Mouse (Mus musculus): ENCODE measurements around the gene Tvp23b. TPM values are rescaled to one million over a fixed set of nuclear protein-coding genes. Genes with fewer than 3 reads are reported as not detected.
A peak's percentile ranks its signal among the peaks of the same experiment; 100 is the strongest.

The Tvp23b gene
- total RNA-seq (2021): 10 to 100 TPM; 35.9 to 37.4 TPM
- long read RNA-seq, transcript Tvp23b-201 (7 exons, 1,784 nt): major isoform, 25 of 39 reads
- long read RNA-seq, partial matches to known transcripts: 4 of 39 reads
- long read RNA-seq, other reads (novel, unspliced or antisense): 10 of 39 reads

GRCm38 (mm10) chr11:62879220-62880048 is at the start of gene Tvp23b:
Gene Tvp23b (plus strand): TSS chr11:62879455.
- peak; percentile 96 to 98 for DNase-seq (ENCODE audit: low spot score in 2 of 2)

DNA sequence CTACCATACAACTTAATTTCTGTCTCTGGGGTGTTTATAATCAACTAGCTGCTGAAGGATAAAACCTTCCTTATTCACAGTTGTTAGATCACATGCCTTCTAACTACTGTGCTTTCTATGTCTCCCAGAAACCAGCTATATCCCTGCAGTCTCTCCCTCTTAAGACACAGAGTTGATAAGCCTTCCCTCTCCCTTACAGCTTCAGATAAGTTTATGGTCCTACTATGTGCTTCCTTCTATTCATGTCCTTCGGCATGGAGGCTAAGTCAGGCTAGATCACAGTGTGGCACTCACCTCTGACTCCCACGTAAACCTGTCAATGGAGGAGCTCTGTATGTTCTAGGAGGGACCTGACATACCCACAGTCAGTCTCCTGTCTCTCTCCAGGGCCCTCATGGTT is 48.9 kb upstream of the Tvp23b start:
- DNase-seq (ENCODE audit: low spot score in 2 of 2): no peak

DNA sequence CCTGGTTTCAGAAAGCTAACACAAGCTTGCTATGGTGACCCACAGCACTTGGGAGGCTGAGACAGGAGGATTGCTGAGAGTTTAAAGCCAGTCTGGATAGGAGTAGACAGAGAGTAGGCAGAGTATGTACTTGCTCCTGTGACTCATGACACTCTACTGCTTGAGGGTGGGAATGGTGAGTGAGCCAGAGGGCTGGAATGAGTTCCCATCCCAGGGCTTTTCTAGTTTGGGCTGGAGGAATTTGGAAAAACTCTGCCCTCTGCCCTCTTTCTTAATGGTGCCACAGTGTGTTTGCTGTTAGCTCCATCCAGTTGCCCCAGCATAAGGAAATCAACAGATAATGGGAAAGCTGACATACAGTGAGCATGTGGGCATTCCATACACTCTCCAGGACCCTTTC is 47.3 kb upstream of the Tvp23b start:
- DNase-seq (ENCODE audit: low spot score in 2 of 2): no peak

DNA sequence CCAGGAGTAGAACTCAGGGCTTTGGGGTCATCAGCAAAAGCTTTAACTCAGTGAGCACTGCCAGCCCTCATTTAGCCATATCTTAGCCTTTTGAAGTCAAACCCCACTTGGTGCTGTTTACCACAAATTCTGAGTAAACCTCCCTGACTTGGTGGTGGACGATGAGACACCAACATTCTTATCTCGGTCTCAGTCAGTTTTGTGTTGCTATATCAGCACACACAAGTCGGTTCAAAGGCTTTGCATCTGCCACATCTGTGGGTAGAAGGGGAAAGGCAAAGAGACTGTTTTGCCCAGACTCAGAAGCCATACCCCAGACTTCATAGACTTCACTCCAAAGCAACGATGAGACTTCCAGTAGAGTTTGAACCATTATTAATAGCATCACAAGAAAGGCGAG is 34.7 kb upstream of the Tvp23b start:
- no peak for DNase-seq (ENCODE audit: low spot score in 2 of 2)

GRCm38 (mm10) chr11:62845730-62846129 is 33.5 kb upstream of the Tvp23b start:
- no peak for DNase-seq (ENCODE audit: low spot score in 2 of 2)

DNA sequence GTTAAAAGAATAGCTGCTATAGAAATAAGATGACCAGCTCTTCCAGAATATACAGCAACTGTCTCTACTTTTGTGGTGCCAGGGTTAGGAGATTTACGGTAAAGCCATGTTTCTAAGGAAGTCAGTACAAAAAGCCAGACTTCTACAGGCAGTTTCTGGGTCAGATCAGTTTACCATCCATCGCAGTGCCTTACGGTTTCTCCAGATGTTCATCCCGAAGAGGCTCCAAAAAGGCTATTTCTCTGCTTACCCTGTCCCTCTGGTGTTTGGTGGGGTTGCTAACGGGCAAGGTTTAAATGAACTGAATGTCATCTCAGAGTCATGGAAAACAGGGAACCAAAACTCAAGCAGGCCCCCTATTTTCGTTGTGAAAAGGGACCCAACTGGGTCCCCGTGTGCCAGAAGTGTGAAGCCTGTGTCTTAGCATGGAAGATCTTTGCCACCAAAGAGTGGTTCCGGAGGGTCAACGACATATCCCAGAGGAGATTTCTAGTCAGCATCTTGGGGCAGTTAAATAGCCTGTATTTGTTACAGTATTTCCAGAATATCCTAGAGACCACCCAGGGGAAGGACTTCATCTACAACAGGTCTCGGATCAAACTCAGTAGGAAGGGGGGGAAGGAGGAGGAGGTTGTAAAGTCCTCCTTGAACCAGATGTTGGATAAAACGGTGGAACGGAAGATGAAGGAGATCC is 32.1 kb upstream of the Tvp23b start, which contains the start of gene Fbxw10:
Gene Fbxw10, plus strand, starts transcription at position 109 of the 694 bp plus-strand sequence.
- DNase-seq (ENCODE audit: low spot score in 2 of 2): peak in 1 of 2 experiments; percentile 42

DNA sequence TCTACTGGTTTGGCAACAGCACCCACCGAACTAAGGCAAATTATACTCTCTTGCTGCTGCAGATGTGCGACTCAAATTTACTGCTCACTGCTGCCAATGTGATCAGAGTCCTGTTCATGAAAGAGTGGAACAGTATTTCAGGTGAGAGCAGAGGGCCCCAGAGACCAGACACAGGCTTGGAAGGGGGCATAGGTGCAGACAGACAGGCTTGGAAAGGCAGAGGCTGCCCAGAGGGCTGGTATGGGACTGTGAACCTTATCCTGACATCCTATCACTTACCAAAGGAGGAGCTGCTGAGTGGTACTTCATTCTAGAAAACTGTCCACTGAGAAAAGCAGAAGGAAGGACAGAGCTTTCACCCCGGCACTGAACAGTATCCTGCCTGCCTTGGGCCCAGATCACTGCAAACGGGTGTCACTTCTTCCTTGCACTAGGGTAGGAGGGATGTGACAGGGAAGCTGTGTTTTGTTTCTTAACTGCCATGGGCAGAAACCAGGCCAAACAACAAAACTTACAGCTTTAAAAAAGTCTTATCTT is 31.5 kb upstream of the Tvp23b start:
- no peak for DNase-seq (ENCODE audit: low spot score in 2 of 2)

DNA sequence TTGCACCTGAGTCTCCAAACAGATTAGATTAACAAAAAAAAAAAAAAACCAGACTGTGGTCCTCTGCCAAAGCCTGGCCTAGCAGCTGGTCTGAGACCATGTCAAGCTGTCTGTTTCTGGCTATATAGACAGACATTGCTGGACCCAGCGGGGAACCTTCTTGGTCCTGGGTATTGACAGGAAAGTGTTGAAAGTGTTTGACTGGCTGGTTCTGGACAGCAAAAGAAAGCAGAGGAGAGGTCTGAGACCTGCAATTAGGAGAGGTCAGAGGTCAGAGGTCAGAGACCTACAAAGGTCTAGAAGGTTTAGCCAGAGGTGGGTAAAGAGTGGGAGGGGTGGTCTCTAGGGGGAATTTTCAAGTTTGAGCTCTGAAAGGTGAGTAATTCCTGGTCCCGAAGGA is 31.0 kb upstream of the Tvp23b start:
- no peak for DNase-seq (ENCODE audit: low spot score in 2 of 2)

DNA sequence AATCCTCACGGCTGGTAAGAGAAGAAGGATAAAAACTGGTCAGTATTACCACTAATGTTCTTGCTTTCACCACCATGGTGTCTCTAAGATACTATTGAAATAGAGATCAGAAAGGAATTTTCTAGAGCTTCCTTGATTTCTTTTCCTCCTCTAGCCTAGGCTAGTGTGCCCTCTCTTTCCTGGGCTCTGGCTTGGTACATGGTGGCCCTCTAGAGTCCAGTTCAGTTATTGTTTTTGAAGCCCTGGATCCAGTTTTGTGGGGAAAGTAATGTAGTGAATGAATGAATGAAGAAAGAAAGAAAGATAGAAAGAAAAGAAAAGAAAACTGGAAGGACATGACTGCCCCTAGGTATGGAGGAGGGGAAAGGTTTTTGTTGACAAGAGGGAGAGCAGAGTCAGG is 28.1 kb upstream of the Tvp23b start:
- peak in 1 of 2 experiments; percentile 21 for DNase-seq (ENCODE audit: low spot score in 2 of 2)

DNA sequence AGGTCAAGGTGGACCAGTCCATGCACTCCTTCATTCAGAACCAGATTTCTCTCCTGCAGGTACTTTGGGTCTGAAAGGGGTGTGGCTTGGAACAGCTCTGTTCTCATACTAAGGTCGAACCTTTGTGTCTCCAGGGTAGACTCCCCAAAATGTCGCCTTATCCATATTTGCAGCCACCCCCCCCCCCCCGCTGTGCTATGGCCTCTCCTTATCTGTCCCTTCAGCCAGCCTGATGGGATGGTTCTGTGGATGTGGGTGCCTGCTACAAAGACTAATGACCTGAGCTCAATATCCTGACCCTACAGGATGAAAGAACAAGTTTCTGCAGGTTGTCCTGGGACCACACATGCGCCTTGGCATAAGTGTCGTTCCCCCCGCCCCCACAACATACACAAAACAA is 25.9 kb upstream of the Tvp23b start:
- DNase-seq (ENCODE audit: low spot score in 2 of 2): no peak

GRCm38 (mm10) chr11:62865562-62865961 is 13.7 kb upstream of the Tvp23b start:
- no peak for DNase-seq (ENCODE audit: low spot score in 2 of 2)

GRCm38 (mm10) chr11:62866685-62867084 is 12.6 kb upstream of the Tvp23b start:
- no peak for DNase-seq (ENCODE audit: low spot score in 2 of 2)

GRCm38 (mm10) chr11:62869201-62869600 is 10.1 kb upstream of the Tvp23b start:
- DNase-seq (ENCODE audit: low spot score in 2 of 2): peak in 1 of 2 experiments; percentile 56

DNA sequence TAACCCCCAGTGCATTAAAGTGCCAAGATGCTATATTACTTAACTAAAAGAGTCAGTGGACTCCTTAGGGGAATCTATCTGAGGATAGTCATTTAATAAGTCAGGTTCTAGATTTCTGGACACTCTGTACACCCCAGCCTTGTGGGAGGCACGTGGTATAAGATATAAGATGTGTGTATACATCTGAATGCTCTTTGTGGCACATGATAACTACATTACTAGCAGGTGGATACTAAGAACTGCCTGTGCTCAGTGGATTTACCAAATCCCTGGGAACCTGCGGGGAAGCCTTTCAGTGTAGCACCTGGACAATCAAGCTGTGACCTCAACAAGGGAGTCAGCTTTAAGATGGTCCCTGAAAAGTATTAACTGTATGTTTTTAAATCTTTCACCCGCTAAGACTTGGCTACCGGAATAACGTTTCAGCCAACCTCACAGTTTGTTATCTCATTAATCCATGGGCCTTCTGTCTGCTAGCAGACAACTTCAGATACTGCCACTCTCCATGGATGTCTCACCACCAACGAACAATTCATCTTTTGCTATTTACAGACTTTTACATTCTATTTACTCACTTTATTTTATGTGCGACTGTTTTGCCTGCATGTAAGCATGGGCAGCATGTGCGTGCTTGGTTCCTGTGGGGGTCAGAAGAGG is 9.4 kb upstream of the Tvp23b start:
- no peak for DNase-seq (ENCODE audit: low spot score in 2 of 2)

DNA sequence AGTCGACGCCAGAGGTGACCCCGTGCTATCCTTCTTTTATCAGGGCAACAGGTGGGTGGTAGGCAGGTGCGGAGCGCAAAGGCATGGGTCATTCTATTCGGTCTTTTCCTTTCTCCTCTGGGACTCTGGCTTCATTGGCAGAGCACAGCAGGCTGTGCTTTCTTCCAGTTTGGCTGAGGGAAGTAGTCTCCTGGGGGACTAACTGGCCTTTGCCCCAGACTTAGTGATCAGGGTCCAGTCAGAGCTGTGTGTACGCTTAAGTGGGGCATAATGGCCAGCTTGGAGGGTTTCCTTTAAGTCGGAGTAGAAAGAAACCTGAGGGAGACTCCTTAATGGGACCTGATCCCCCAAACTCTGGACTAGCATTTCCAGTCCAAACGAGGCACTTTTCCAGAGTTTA is 5.8 kb upstream of the Tvp23b start:
- no peak for DNase-seq (ENCODE audit: low spot score in 2 of 2)

GRCm38 (mm10) chr11:62875696-62876095 is 3.6 kb upstream of the Tvp23b start:
- DNase-seq (ENCODE audit: low spot score in 2 of 2): no peak

DNA sequence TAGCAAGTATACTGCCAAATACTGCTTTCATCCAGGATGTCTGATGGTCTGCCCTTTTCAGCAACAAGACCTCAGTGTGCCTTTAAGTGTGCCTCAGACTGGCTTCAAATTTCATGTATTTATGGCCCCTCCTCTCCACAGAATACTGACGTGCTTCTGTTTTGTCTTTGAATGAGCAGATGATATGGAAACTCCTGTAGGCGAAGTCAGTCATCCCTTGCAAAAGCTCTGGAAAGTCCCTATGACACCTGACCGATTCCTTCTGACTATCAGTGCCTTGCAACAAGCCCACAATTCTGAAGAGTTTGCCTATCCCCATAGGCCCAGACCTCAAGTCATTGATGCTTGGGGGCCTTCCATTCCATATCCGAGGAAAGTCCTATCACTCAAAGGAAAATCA is 2.8 kb upstream of the Tvp23b start:
- no peak for DNase-seq (ENCODE audit: low spot score in 2 of 2)

DNA sequence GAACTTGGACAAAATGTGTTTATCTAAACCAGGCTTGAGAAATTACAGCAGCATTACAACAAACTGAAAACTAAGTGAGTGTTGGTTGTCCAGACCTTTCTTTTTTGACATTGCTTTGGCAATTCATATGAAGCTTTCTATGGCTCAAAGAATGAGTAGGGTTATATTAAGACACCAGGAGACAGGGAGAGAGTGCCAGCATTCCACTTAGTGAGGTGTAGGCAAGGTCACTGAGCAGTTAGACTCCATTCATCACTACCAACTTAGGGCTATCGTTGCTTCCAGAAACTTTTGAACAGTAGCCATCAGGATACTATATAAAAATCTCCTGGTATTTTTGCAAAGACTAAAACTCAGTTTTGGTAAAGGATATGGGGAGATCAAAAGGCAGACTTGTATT is 1.9 kb upstream of the Tvp23b start:
- DNase-seq (ENCODE audit: low spot score in 2 of 2): no peak

DNA sequence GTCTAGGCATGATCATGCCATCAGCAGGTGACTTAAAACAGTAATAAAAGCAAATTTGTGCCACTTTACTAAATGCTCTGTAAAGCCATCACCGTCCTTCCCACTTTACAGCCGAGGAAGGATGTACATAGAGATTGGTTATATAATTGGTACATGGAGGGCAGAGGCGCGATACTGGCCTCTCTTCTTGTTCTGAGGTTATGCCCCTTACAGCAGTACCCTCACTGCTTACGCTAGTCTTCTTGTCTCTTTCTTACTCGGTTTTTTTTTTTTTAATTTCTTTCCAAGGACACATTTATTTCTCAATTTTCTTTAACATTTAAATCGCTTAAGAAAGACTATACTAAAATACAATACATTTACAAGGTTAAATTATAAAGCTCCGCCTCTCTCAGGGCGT is 527 bp upstream of the Tvp23b start:
- peak in 1 of 2 experiments; percentile 33 for DNase-seq (ENCODE audit: low spot score in 2 of 2)

GRCm38 (mm10) chr11:62883407-62883806 is 4.2 kb downstream of the Tvp23b start:
- DNase-seq (ENCODE audit: low spot score in 2 of 2): no peak

GRCm38 (mm10) chr11:62885323-62885722 is 6.1 kb downstream of the Tvp23b start:
- DNase-seq (ENCODE audit: low spot score in 2 of 2): no peak
